Comparison of ENCODE assay signal across 5 mouse cellular contexts in the genomic region with DNA sequence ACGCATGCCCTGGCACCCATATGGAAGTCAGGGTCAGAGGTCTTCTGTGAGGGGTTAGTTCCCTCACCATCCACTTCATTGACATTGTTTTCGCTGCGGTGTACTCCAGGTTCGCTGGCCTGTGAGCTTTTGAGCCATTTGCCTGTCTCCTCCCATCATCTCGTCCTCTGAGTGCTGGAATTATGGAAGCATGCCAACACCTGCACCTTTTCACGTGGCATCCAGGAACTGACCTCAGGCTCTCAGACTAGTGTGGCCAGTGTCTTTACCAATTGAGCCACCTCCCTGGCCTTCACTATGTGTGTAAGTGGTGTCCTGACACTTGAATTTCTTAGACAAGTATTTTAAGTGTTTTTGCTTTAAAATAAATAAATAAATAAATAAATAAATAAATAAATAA.
"Had no signal": no experiment of that assay in that cellular context is flagged by ENCODE, and none has a peak within 500 bp of the region (broad histone marks: within the 10 kb centered on the region; RNA-seq: fewer than 3 reads in every experiment).

No protein-coding gene starts in this region.

- DNase-seq: layer of hippocampus, postnatal 36 days; liver, embryonic 13.5 days; midbrain, embryonic 14.5 days; thymus, adult 18-20 months; thymus, postnatal 36 days had no signal
